Mouse (Mus musculus) left cerebral cortex, postnatal 4 days (tissue): Measurements from ENCODE around the gene Pphln1. TPM values are rescaled to one million over a fixed set of nuclear protein-coding genes. Genes with fewer than 3 reads are reported as not detected.
A peak's percentile ranks its signal among the peaks of the same experiment; 100 is the strongest.

ENCODE experiments used
- DNase-seq: peaks from one replicate; pipeline ENCODE4 v3.0.0-alpha.2; 2022
- intact Hi-C: fragments of 180-260 bp; cut with DNase I; formaldehyde crosslinking; loops from one replicate; pipeline ENCODE4 v1.15.1; 2025
- total RNA-seq, 2 experiments: library from RNA; stranded (reverse); gene quantifications; 2 replicates each; pipeline ENCODE4 v1.2.3; 2021

Pphln1 gene
- total RNA-seq, 2 experiments from 2014 or later = 39.1 to 43.5 TPM

GRCm38 (mm10) chr15:93494700-93495099, 96.5 kb downstream of the Pphln1 start:
- intact Hi-C loops = no loop called here
- DNase-seq = no peak

- peak; percentile 26 for DNase-seq
- intact Hi-C loops = no loop called here
Observed at GRCm38 (mm10) chr15:93499866-93500265, 101.7 kb downstream of the Pphln1 start.

GRCm38 (mm10) chr15:93502703-93503102, 104.6 kb downstream of the Pphln1 start:
- intact Hi-C loops = no loop called here

DNA sequence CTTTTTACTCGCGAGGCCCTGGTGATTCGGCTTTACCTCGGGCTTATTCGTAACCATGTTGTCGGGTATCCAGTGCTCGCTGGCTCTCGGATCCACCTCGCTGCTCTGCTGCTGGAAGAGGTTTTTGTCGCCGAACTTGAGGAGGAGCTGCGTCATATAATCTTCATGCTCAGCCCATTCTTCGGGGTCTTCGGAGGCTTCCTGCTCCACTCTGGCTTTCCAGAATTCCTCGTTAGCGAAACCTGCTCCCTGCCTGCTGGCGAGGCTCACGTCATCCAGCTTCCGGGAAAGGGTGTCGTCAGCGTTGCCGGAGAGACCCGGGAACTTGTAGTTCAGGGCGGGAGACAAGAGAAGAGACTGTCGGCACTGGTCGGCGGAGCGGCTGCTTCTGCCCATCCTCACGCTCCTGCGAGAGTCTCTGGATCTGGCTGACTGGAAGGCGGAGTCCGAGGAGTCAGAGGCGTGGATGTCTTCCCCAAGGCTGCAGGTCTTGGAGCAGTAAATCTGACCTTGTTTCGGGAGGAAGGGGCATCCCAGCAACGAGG, 105.1 kb downstream of the Pphln1 start:
- intact Hi-C loops = no loop called here
- no peak for DNase-seq

More at GRCm38 (mm10) chr15:93502703-93503102, 104.6 kb downstream of the Pphln1 start:
- no peak for DNase-seq

- intact Hi-C loops = no loop called here
- no peak for DNase-seq
Observed at GRCm38 (mm10) chr15:93504808-93505207, 106.7 kb downstream of the Pphln1 start.

DNA sequence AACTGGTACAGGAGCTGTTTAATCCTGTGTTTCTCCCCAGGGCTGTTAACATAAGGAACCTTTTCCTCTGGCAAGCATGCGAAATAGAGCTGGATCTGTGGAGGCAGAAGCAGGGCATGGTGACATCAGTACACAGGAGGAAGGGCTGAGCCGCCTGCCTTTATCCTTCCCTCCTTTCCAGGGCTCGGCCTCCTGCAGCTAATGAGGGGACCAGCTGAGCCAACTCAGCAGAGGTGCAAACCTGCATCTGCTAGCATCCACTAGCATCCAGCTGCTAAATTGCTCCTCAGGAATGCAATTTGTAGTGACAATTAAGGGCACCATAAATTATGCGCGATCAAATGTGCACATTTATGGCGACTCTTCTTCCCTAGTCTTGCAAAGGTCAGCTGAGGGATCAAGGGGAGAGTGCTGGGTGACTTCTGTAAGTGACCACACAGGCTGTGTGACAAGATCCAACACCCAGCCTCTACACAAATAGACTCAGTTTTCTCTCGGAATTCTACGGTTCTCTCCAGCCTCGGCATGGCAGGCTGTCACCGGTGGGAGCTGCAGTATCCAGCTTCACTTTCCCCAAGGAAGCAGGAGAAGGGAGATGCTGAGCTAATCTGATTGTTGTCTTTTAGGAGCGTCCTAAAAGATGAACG, 112.7 kb downstream of the Pphln1 start:
- DNase-seq = no peak
- intact Hi-C loops = loop anchor here (10.0 kb wide), 1 partner anchor 704 kb away; no protein-coding TSS in a partner anchor

DNA sequence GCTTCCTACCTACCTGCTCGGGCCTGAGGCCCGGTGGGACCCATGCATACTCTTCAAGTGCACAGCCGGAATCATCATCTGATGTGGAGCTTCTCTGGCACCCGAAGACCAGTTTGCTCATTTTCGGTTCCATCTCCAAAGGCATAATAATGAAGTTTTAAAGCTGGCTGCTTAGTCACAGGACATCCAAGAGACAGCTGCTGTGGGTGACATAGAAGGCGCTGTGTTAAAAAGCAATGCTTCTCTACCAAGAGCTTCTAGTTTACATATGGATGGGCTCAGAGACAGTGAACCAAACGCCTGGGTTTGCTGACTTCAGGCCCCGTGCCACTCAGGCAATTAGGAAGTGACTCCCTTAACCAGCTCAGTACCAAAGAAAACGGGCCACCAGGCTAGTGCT, 114.3 kb downstream of the Pphln1 start:
- DNase-seq = no peak
- intact Hi-C loops = loop anchor here (10.0 kb wide), 1 partner anchor 702 kb away; no protein-coding TSS in a partner anchor

DNA sequence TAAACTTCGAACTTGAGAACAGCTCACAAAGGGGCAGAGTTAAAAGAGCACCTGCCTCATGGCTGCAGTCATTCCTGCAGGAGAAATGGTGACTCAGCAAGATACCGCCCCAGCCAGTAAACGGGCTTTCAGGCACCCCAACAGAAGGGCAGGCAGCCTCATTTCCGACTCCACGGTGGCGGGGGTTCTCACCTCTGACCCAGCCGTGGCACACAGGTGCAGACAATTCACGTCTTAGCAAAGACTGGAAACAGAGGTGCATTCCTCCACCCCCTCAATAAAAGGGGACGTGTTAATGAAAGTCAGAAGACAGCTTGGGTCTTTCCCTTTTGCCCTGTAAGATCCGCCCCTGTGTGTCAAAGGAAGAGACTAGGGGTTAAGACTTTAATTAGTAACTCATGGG, 115.8 kb downstream of the Pphln1 start:
- DNase-seq = no peak
- intact Hi-C loops = loop anchor here (10.0 kb wide), 1 partner anchor 701 kb away; no protein-coding TSS in a partner anchor

GRCm38 (mm10) chr15:93515316-93515715, 117.2 kb downstream of the Pphln1 start:
- intact Hi-C loops = loop anchor here (10.0 kb wide), 1 partner anchor 699 kb away; no protein-coding TSS in a partner anchor
- DNase-seq = no peak

GRCm38 (mm10) chr15:93517022-93517565, 118.9 kb downstream of the Pphln1 start:
- intact Hi-C loops = loop anchor here (10.0 kb wide), 1 partner anchor 698 kb away; no protein-coding TSS in a partner anchor
- DNase-seq = no peak

- intact Hi-C loops = loop anchor here (10.0 kb wide), 1 partner anchor 696 kb away; no protein-coding TSS in a partner anchor
Observed at GRCm38 (mm10) chr15:93518143-93518902, 120.2 kb downstream of the Pphln1 start.

GRCm38 (mm10) chr15:93518941-93519835, 121.0 kb downstream of the Pphln1 start:
- intact Hi-C loops = loop anchor here (10.0 kb wide), 1 partner anchor 696 kb away; no protein-coding TSS in a partner anchor
- DNase-seq = peak; percentile 78

More at GRCm38 (mm10) chr15:93518143-93518902, 120.2 kb downstream of the Pphln1 start:
- DNase-seq = no peak

GRCm38 (mm10) chr15:93519836-93520826, 122.0 kb downstream of the Pphln1 start:
- no peak for DNase-seq
- intact Hi-C loops = loop anchor here (5.0 to 10.0 kb wide), 2 partner anchors 47 to 695 kb away; no protein-coding TSS in a partner anchor

DNA sequence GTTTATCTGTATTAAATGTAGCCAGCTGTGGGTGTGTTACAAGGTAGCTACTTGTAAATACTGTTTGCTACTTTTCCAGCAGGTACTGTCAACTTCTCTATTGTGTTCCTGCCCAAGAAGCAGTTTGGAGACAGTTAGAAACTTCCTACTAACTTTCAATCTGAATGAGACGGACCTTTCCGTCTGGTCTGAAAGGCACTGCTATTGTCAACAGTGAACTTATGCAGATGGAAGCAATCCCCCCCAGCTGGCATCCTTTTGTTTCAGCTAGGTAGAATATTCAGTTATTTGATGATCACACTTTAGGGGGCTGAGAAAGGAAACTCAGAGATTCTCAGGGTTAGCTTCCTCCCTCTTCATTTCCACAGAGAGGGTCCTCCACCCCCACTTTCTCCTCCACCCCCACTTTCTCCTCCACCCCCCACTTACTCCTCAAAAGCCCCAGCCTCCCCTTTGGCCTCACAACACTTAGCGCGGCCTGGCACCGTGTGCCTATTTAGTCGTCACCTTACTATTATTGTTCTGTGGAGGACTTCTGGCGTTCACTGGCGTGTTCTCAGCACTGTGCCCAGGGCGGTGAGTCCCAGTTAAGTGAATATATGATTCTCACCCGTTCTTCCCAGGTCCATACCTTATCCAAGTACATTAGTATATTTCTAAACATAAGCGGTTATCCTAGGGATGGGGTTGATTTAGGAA, 123.1 kb downstream of the Pphln1 start:
- no peak for DNase-seq
- intact Hi-C loops = loop anchor here (5.0 kb wide), 1 partner anchor 46 kb away; no protein-coding TSS in a partner anchor

GRCm38 (mm10) chr15:93521787-93522180, 123.6 kb downstream of the Pphln1 start:
- DNase-seq = no peak
- intact Hi-C loops = loop anchor here (5.0 kb wide), 1 partner anchor 46 kb away; no protein-coding TSS in a partner anchor

GRCm38 (mm10) chr15:93525305-93525917, 127.3 kb downstream of the Pphln1 start:
- intact Hi-C loops = loop anchor here (5.0 kb wide), 1 partner anchor 52 kb away; no protein-coding TSS in a partner anchor
- DNase-seq = no peak
